Mouse (Mus musculus) heart, adult 2 months (tissue): ENCODE measurements around the gene Tesc.

Source experiments
- CTCF ChIP-seq: fragments of 200-600 bp; IDR thresholded peaks from 2 replicates; pipeline ENCODE4 v1.8.1; 2022; ENCODE audit warnings: antibody characterized with exemption, mild to moderate bottlenecking, moderate library complexity
- EP300 ChIP-seq: fragments of 200-500 bp; IDR thresholded peaks from 2 replicates; pipeline ENCODE4 v1.6.1; 2011; ENCODE audit warnings: low read depth, low read length, control low read depth; ENCODE audit not compliant: insufficient read depth
- POLR2A ChIP-seq: fragments of 200-500 bp; IDR thresholded peaks from 2 replicates; pipeline ENCODE4 v1.6.1; 2011; ENCODE audit warnings: mild to moderate bottlenecking, low read depth, low read length, control low read depth; ENCODE audit not compliant: insufficient read depth

- TF ChIP-seq CTCF (no peak), EP300 (no peak), POLR2A (no peak)
Observed at GRCm38 (mm10) chr5:117979082-117979481, 48.5 kb upstream of the Tesc start.
